Mouse (Mus musculus): ENCODE measurements around the gene Vwa1.

The Vwa1 gene

GRCm38 (mm10) chr4:155780895-155781294, 6.4 kb upstream of the Vwa1 start:
- DNase-seq (ENCODE audit: low spot score), result peak; percentile 50

- no peak for DNase-seq (ENCODE audit: low spot score)
Observed at GRCm38 (mm10) chr4:155779498-155779897, 5.0 kb upstream of the Vwa1 start.

GRCm38 (mm10) chr4:155777816-155778215, 3.3 kb upstream of the Vwa1 start:
- DNase-seq (ENCODE audit: low spot score), result peak; percentile 52

- DNase-seq (ENCODE audit: low spot score), result no peak
Observed at GRCm38 (mm10) chr4:155776704-155777335, 2.3 kb upstream of the Vwa1 start.

GRCm38 (mm10) chr4:155775855-155776254, 1.4 kb upstream of the Vwa1 start:
- no peak for DNase-seq (ENCODE audit: low spot score)

GRCm38 (mm10) chr4:155774971-155775740, 658 bp upstream of the Vwa1 start:
- peak; percentile 28 for DNase-seq (ENCODE audit: low spot score)

GRCm38 (mm10) chr4:155773335-155774078, 991 bp downstream of the Vwa1 start:
- no peak for DNase-seq (ENCODE audit: low spot score)

- no peak for DNase-seq (ENCODE audit: low spot score)
Observed at GRCm38 (mm10) chr4:155772786-155773185, 1.7 kb downstream of the Vwa1 start.

GRCm38 (mm10) chr4:155771706-155772105, 2.8 kb downstream of the Vwa1 start:
- DNase-seq (ENCODE audit: low spot score), result no peak

- no peak for DNase-seq (ENCODE audit: low spot score)
Observed at GRCm38 (mm10) chr4:155770626-155771025, 3.9 kb downstream of the Vwa1 start.

GRCm38 (mm10) chr4:155769880-155770512, 4.5 kb downstream of the Vwa1 start:
- DNase-seq (ENCODE audit: low spot score), result peak; percentile 75

- no peak for DNase-seq (ENCODE audit: low spot score)
Observed at GRCm38 (mm10) chr4:155769496-155769879, 5.0 kb downstream of the Vwa1 start.

- no peak for DNase-seq (ENCODE audit: low spot score)
Observed at GRCm38 (mm10) chr4:155762357-155762756, 12.1 kb downstream of the Vwa1 start.

- no peak for DNase-seq (ENCODE audit: low spot score)
Observed at GRCm38 (mm10) chr4:155761356-155762099, 13.0 kb downstream of the Vwa1 start.

- DNase-seq (ENCODE audit: low spot score), result peak; percentile 93
Observed at GRCm38 (mm10) chr4:155760613-155761355, 13.7 kb downstream of the Vwa1 start, which contains the start of gene Atad3a. Gene Atad3a (minus strand): TSS chr4:155761093.

GRCm38 (mm10) chr4:155759862-155760612, 14.5 kb downstream of the Vwa1 start:
- DNase-seq (ENCODE audit: low spot score), result no peak

GRCm38 (mm10) chr4:155757011-155757410, 17.5 kb downstream of the Vwa1 start:
- DNase-seq (ENCODE audit: low spot score), result no peak

- no peak for DNase-seq (ENCODE audit: low spot score)
Observed at GRCm38 (mm10) chr4:155746575-155747490, 27.7 kb downstream of the Vwa1 start.

- DNase-seq (ENCODE audit: low spot score), result no peak
Observed at GRCm38 (mm10) chr4:155746036-155746548, 28.4 kb downstream of the Vwa1 start.

All from ovary, adult 18-20 months (tissue).